Mouse (Mus musculus) liver, embryonic 14.5 days (tissue): ENCODE measurements around the gene Gtf3c1. TPM values are rescaled to one million over a fixed set of nuclear protein-coding genes. Genes with fewer than 3 reads are reported as not detected.

Experiments used
- ATAC-seq: fragments of 200-750 bp; cut with Nextera tagmentation; 2 replicates; pipeline ENCODE4 v1.8.0; 2017; ENCODE audit warnings: moderate number of reproducible peaks, mild to moderate bottlenecking, moderate library complexity; ENCODE audit not compliant: insufficient read depth
- DNase-seq, 3 experiments: peaks; one replicate each; pipeline ENCODE4 v3.0.0-alpha.2; 2012 to 2013; ENCODE audit warnings: low read depth in 3 of 3, low spot score in 3 of 3
- H3K27ac ChIP-seq: fragments of 300-500 bp; sonication (generic); 2 replicates; pipeline ENCODE4 v1.5.1; 2014; ENCODE audit warnings: moderate library complexity, mild to moderate bottlenecking, control low read depth, inconsistent platforms
- H3K27me3 ChIP-seq: fragments of 300-500 bp; sonication (generic); 2 replicates; pipeline ENCODE4 v1.6.1; 2014; ENCODE audit warnings: mild to moderate bottlenecking, low read length, moderate library complexity; ENCODE audit not compliant: control insufficient read depth, insufficient read depth
- H3K36me3 ChIP-seq: fragments of 300-500 bp; sonication (generic); replicated peaks from 2 replicates; pipeline ENCODE4 v1.6.1; 2014; ENCODE audit warnings: low read depth; ENCODE audit not compliant: control insufficient read depth, insufficient read depth
- H3K4me1 ChIP-seq, 2 experiments: fragments of 200-500 bp in 1 of 2; fragments of 300-500 bp in 1 of 2; sonication (generic) in 1 of 2; replicated peaks; 2 replicates each; pipeline ENCODE4 v1.6.1; 2012 to 2014; ENCODE audit warnings: antibody characterized with exemption in 1 of 2, inconsistent platforms in 1 of 2, low read length in 1 of 2; ENCODE audit not compliant: control insufficient read depth in 2 of 2, insufficient read depth in 2 of 2
- H3K4me2 ChIP-seq: fragments of 300-500 bp; sonication (generic); 2 replicates; pipeline ENCODE4 v1.6.1; 2014; ENCODE audit warnings: low read depth, mild to moderate bottlenecking, control low read depth, moderate library complexity
- H3K4me3 ChIP-seq, 2 experiments: fragments of 200-500 bp in 1 of 2; fragments of 300-500 bp in 1 of 2; sonication (generic) in 1 of 2; 2 replicates each; pipeline ENCODE4 v1.5.1; 2012 to 2014; ENCODE audit warnings: low read depth in 2 of 2, low read length in 2 of 2, mild to moderate bottlenecking in 2 of 2, control low read depth in 1 of 2, inconsistent platforms in 1 of 2, moderate library complexity in 1 of 2; ENCODE audit not compliant: insufficient read depth in 1 of 2
- H3K9ac ChIP-seq: fragments of 300-500 bp; sonication (generic); replicated peaks from 2 replicates; pipeline ENCODE4 v1.6.1; 2014; ENCODE audit warnings: mild to moderate bottlenecking, control low read depth, moderate library complexity
- H3K9me3 ChIP-seq: fragments of 300-500 bp; sonication (generic); 2 replicates; pipeline ENCODE4 v1.6.1; 2016; ENCODE audit warnings: low read length, mixed read lengths; ENCODE audit not compliant: control insufficient read depth
- CTCF ChIP-seq: IDR thresholded peaks from 2 replicates; pipeline ENCODE4 v1.5.1; 2016; ENCODE audit warnings: antibody characterized with exemption, low read depth, control low read depth
- EP300 ChIP-seq: IDR thresholded peaks from 2 replicates; pipeline ENCODE4 v1.6.1; 2016; ENCODE audit warnings: antibody characterized with exemption, low read depth
- WGBS: fragments of 180-500 bp; shearing (Covaris S2); extraction: QIAGEN DNeasy Blood & Tissue Kit; methylation state at CpG from one replicate; pipeline ENCODE4 v1.1.7; 2014; ENCODE audit not compliant: insufficient replicate concordance; 5-methylcytosine and 5-hydroxymethylcytosine counted together
- polyA plus RNA-seq, 2 experiments: library from polyadenylated mRNA; depleted of rRNA in 1 of 2; stranded (reverse) in 1 of 2; unstranded in 1 of 2; fragments of >200 nt; fragmentation: Nextera tagmentation in 1 of 2; extraction: Ambion mirVana in 1 of 2; gene quantifications; 2 replicates each; pipeline versions ENCODE4 v1.2.1 to v1.2.3; 2012 to 2014

The Gtf3c1 gene
- polyA plus RNA-seq, 2 experiments: 6.3 to 7.3 TPM

DNA sequence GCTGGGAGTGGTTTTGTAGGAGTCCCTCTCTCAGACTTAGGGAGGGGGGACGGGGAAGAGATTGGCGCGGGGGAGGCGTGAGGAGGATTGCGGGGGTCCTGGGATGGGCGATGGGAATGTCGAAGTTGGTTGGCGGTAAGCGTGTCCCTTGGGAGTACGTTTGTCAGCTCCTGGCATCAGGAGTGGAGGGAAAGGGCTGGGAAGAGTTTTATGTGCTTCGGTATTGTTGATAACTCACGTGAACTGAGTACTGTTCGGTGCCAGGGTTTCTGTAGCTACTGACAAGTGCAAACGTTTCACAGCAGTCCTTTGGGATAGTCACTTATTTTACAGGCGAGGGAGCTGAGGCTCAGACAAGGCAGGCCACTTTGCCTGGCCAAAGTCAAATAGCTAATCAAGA lies 520 bp upstream of the Gtf3c1 start:
- DNase-seq: peak in 1 of 3 experiments; percentile 10
- H3K36me3 ChIP-seq: peaks cover 5% of the 10 kb centered on the region
- TF ChIP-seq CTCF: no peak

DNA sequence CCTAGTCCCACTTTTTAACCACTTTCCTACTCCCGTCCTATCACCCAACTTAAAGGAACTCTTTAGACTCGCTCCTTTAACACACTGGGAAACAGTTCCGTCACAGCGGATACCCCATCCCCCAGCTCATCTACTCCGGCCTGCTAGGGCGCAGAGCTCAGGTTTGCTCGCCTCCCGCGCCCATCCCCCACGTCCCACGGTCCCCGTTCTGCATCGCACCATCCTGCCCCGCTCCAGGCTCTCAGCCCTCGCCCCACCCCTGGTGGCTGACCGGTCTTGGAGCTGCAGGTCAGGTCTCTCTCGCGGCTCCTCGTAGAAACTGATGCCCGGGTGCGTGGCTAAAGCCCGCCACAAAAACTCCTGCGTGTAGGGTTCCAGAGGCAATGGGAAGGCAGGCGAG lies 394 bp downstream of the Gtf3c1 start:
- Histone ChIP-seq H3K4me3 (peak overlapping the region; percentile 72 to 78), H3K27me3 (no peaks in the 10 kb centered on the region), H3K9me3 (no peaks in the 10 kb centered on the region), H3K27ac (peak overlapping the region; percentile 82), H3K36me3 (peaks cover 12% of the 10 kb centered on the region), H3K4me1 (peaks cover 17 to 25% of the 10 kb centered on the region in 2 experiments), H3K4me2 (peak overlapping the region; percentile 97), H3K9ac (peak overlapping the region; percentile 96)
- WGBS: under 1% methylated on average over 24 of the region's 24 CpGs
- TF ChIP-seq EP300 (no peak), CTCF (peak; percentile 47)
- DNase-seq (peak in 2 of 3 experiments; percentile 36 to 39), ATAC-seq (peak; percentile 80)

More for the DNA sequence above, 520 bp upstream of the Gtf3c1 start:
- Histone ChIP-seq H3K4me1 (peaks cover 17 to 25% of the 10 kb centered on the region in 2 experiments), H3K4me3 (peak overlapping the region; percentile 78 to 90), H3K9me3 (no peaks in the 10 kb centered on the region), H3K4me2 (peak overlapping the region; percentile 97), H3K9ac (peak overlapping the region; percentile 74), H3K27ac (no peak overlapping the region), H3K27me3 (no peaks in the 10 kb centered on the region)
- WGBS: 3% methylated on average over 15 of the region's 15 CpGs
- ATAC-seq: no peak

DNA sequence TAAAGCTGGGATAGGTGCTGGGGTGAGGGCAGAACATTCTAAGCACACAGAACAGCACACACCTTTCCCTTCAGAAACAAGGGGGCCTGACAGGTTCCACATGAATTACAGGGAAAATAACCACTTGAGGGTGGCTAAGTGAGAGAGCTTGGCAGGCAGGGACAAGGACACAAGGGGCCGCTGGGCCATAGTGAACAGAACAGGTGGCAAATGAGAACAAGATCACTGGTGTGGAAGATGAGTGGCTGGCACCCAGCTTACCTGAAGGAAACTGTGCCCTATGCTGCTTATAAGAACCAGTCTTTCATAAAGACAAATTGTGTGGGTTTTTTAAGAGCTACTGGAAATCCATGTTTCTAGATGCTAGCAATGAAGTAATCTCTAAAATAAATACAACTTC lies 4.8 kb downstream of the Gtf3c1 start:
- DNase-seq (no peak), ATAC-seq (no peak)
- no peak overlapping the region for H3K4me2 ChIP-seq
- H3K36me3 ChIP-seq: peaks cover 46% of the 10 kb centered on the region
- peaks cover 10 to 18% of the 10 kb centered on the region in 2 experiments for H3K4me1 ChIP-seq
- no peaks in the 10 kb centered on the region; the same call in 1 of the 2 replicates for H3K9me3 ChIP-seq
- H3K4me3 ChIP-seq: no peak overlapping the region
- H3K9ac ChIP-seq: no peak overlapping the region
- H3K27me3 ChIP-seq: no peaks in the 10 kb centered on the region
- no peak for TF ChIP-seq CTCF
- no peak for TF ChIP-seq EP300
- H3K27ac ChIP-seq: no peak overlapping the region
- WGBS: 65% methylated on average over 1 of the region's 1 CpGs

DNA sequence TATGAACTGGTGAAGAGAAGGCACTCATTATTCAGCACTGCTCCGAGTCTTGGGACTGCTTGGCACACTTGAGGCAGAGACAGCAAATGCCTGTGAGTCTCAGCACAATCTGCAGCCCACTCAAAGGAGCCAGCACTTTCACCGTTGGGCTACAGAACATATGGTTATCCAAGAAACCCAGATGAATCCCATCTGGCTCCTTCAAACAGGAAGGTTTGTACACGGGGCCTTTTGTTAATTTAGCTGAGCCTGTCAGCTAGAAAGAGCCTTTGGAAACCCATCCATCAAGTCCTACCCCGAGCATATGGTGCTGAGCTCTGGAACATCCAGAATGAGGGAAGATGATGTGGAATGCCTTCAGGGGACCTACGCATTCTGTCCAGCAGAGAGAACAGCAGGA lies 13.5 kb downstream of the Gtf3c1 start:
- WGBS: 73% methylated on average over 5 of the region's 5 CpGs

DNA sequence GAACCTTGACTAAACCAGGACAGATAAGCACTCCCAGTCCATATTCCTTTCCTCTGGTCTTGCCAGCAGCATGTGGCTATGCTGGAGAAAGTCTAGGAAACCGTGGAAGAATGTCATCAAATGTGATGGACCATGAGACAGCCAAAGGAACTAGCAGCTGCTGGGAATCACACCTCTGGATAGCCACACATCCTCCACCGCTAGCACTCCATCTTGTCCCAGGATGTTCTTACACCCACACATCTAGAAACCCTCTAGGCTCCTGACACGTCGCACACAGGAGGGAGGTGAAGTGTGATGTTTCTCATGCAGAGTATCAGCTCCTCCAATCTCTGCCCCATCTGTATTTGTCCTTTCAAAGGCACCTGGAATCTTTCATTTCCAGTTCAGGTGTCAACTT lies 17.1 kb downstream of the Gtf3c1 start:
- H3K27me3 ChIP-seq: no peaks in the 10 kb centered on the region
- WGBS: 74% methylated on average over 4 of the region's 4 CpGs
- no peak overlapping the region for H3K4me3 ChIP-seq
- TF ChIP-seq CTCF (no peak), EP300 (no peak)
- no peaks in the 10 kb centered on the region for H3K9me3 ChIP-seq
- H3K9ac ChIP-seq: no peak overlapping the region
- H3K4me1 ChIP-seq: no peaks in the 10 kb centered on the region
- H3K36me3 ChIP-seq: peaks cover 29% of the 10 kb centered on the region
- no peak overlapping the region for H3K4me2 ChIP-seq
- DNase-seq (no peak), ATAC-seq (no peak)
- H3K27ac ChIP-seq: no peak overlapping the region

More for the DNA sequence above, 13.5 kb downstream of the Gtf3c1 start:
- no peak for TF ChIP-seq CTCF
- TF ChIP-seq EP300: no peak
- Histone ChIP-seq H3K36me3 (peaks cover 59% of the 10 kb centered on the region), H3K4me2 (no peak overlapping the region), H3K9ac (no peak overlapping the region), H3K4me3 (no peak overlapping the region), H3K27me3 (no peaks in the 10 kb centered on the region), H3K9me3 (no peaks in the 10 kb centered on the region; the same call in 1 of the 2 replicates), H3K27ac (no peak overlapping the region), H3K4me1 (no peaks in the 10 kb centered on the region)
- DNase-seq: no peak
- no peak for ATAC-seq
